Mouse (Mus musculus) embryonic facial prominence, embryonic 12.5 days (tissue): ENCODE measurements around the gene Sugct. TPM values are rescaled to one million over a fixed set of nuclear protein-coding genes. Genes with fewer than 3 reads are reported as not detected.
"Not testable (repeated sequence)": the region's sequence is repeated elsewhere in the genome, so short reads cannot be mapped to it uniquely, and the experiment has no call there.

Experiments
- ATAC-seq: fragments of 200-750 bp; cut with Nextera tagmentation; 2 replicates; pipeline ENCODE4 v1.8.0; 2017; ENCODE audit not compliant: insufficient number of reproducible peaks, insufficient read depth, low FRiP score, low TSS enrichment
- H3K27ac ChIP-seq: fragments of 300-500 bp; sonication (generic); 2 replicates; pipeline ENCODE4 v1.5.1; 2016; ENCODE audit warnings: mild to moderate bottlenecking
- H3K27me3 ChIP-seq: fragments of 300-500 bp; sonication (generic); 2 replicates; pipeline ENCODE4 v1.6.1; 2016; ENCODE audit warnings: mild to moderate bottlenecking, moderate library complexity
- H3K36me3 ChIP-seq: fragments of 300-500 bp; sonication (generic); 2 replicates; pipeline ENCODE4 v1.6.1; 2016; ENCODE audit warnings: mild to moderate bottlenecking
- H3K4me1 ChIP-seq: fragments of 300-500 bp; sonication (generic); 2 replicates; pipeline ENCODE4 v1.6.1; 2016
- H3K4me2 ChIP-seq: fragments of 300-500 bp; sonication (generic); replicated peaks from 2 replicates; pipeline ENCODE4 v1.6.1; 2016; ENCODE audit warnings: mild to moderate bottlenecking, moderate library complexity
- H3K4me3 ChIP-seq: fragments of 300-500 bp; sonication (generic); 2 replicates; pipeline ENCODE4 v1.5.1; 2016; ENCODE audit warnings: mild to moderate bottlenecking
- H3K9ac ChIP-seq: fragments of 300-500 bp; sonication (generic); 2 replicates; pipeline ENCODE4 v1.6.1; 2016; ENCODE audit warnings: mild to moderate bottlenecking, moderate library complexity
- H3K9me3 ChIP-seq: fragments of 300-500 bp; sonication (generic); 2 replicates; pipeline ENCODE4 v1.6.1; 2016; ENCODE audit warnings: mild to moderate bottlenecking, moderate library complexity
- WGBS: fragments of 180-500 bp; shearing (Covaris S2); methylation state at CpG from one replicate; pipeline ENCODE4 v1.1.7; 2016; 5-methylcytosine and 5-hydroxymethylcytosine counted together
- polyA plus RNA-seq: library from polyadenylated mRNA; unstranded; fragments of >200 nt; fragmentation: Nextera tagmentation; extraction: Ambion mirVana; gene quantifications from 2 replicates; pipeline ENCODE4 v1.2.1, GENCODE M21; 2016

Gene Sugct
- polyA plus RNA-seq, 1 experiment from 2014 or later, result 5.3 TPM

- Histone ChIP-seq H3K9ac (no peak overlapping the region), H3K4me3 (no peak overlapping the region), H3K27me3 (no peaks in the 10 kb centered on the region), H3K4me1 (no peaks in the 10 kb centered on the region), H3K36me3 (no peaks in the 10 kb centered on the region), H3K4me2 (no peak overlapping the region), H3K27ac (no peak overlapping the region), H3K9me3 (no peaks in the 10 kb centered on the region)
- WGBS, result 45% methylated on average over 3 of the region's 3 CpGs
- ATAC-seq, result no peak
Observed at GRCm38 (mm10) chr13:17585267-17585913, 110.0 kb downstream of the Sugct start.

- Histone ChIP-seq H3K27ac (no peak overlapping the region), H3K4me3 (no peak overlapping the region), H3K4me2 (no peak overlapping the region), H3K27me3 (no peaks in the 10 kb centered on the region), H3K9ac (no peak overlapping the region), H3K9me3 (no peaks in the 10 kb centered on the region), H3K4me1 (no peaks in the 10 kb centered on the region), H3K36me3 (no peaks in the 10 kb centered on the region)
- no peak for ATAC-seq
Observed at GRCm38 (mm10) chr13:17584804-17585203, 110.5 kb downstream of the Sugct start.

- 0 out of 2 replicates have a peak, but pooled peaks have one; percentile 69 for ATAC-seq
- no peak overlapping the region for H3K9ac ChIP-seq
Observed at GRCm38 (mm10) chr13:17581684-17582083, 113.7 kb downstream of the Sugct start.

GRCm38 (mm10) chr13:17559357-17559756, 136.0 kb downstream of the Sugct start:
- Histone ChIP-seq H3K9me3 (no peaks in the 10 kb centered on the region), H3K4me1 (no peaks in the 10 kb centered on the region), H3K27me3 (no peaks in the 10 kb centered on the region), H3K9ac (no peak overlapping the region), H3K27ac (no peak overlapping the region), H3K36me3 (no peaks in the 10 kb centered on the region), H3K4me2 (no peak overlapping the region), H3K4me3 (no peak overlapping the region)
- ATAC-seq, result no peak
- WGBS, result 79% methylated on average over 3 of the region's 3 CpGs

More at GRCm38 (mm10) chr13:17581684-17582083, 113.7 kb downstream of the Sugct start:
- Histone ChIP-seq H3K4me2 (no peak overlapping the region), H3K27ac (no peak overlapping the region), H3K36me3 (no peaks in the 10 kb centered on the region), H3K4me1 (no peaks in the 10 kb centered on the region), H3K9me3 (no peaks in the 10 kb centered on the region), H3K4me3 (no peak overlapping the region), H3K27me3 (no peaks in the 10 kb centered on the region)
- WGBS, result 9% methylated on average over 2 of the region's 2 CpGs

GRCm38 (mm10) chr13:17536341-17536740, 159.0 kb downstream of the Sugct start:
- no peak for ATAC-seq
- H3K4me3 ChIP-seq, result no peak overlapping the region
- H3K9ac ChIP-seq, result no peak overlapping the region
- H3K27me3 ChIP-seq, result no peaks in the 10 kb centered on the region
- H3K27ac ChIP-seq, result no peak overlapping the region
- WGBS, result 51% methylated on average over 1 of the region's 1 CpGs
- H3K9me3 ChIP-seq, result no peaks in the 10 kb centered on the region
- no peak overlapping the region for H3K4me2 ChIP-seq
- no peaks in the 10 kb centered on the region for H3K36me3 ChIP-seq
- no peaks in the 10 kb centered on the region for H3K4me1 ChIP-seq

- ATAC-seq, result no peak
- H3K27ac ChIP-seq, result no peak overlapping the region
- WGBS, result 66% methylated on average over 4 of the region's 4 CpGs
- no peak overlapping the region for H3K9ac ChIP-seq
- H3K4me1 ChIP-seq, result no peaks in the 10 kb centered on the region
- H3K4me3 ChIP-seq, result no peak overlapping the region
- no peaks in the 10 kb centered on the region for H3K27me3 ChIP-seq
- no peaks in the 10 kb centered on the region for H3K36me3 ChIP-seq
- H3K9me3 ChIP-seq, result no peaks in the 10 kb centered on the region
- H3K4me2 ChIP-seq, result no peak overlapping the region
Observed at GRCm38 (mm10) chr13:17534871-17535270, 160.5 kb downstream of the Sugct start.

GRCm38 (mm10) chr13:17534469-17534868, 160.9 kb downstream of the Sugct start:
- 66% methylated on average over 4 of the region's 4 CpGs for WGBS
- no peak overlapping the region for H3K4me2 ChIP-seq
- no peaks in the 10 kb centered on the region for H3K27me3 ChIP-seq
- H3K9me3 ChIP-seq, result no peaks in the 10 kb centered on the region
- no peak overlapping the region for H3K9ac ChIP-seq
- no peak overlapping the region for H3K27ac ChIP-seq
- H3K4me3 ChIP-seq, result no peak overlapping the region
- H3K36me3 ChIP-seq, result no peaks in the 10 kb centered on the region
- no peaks in the 10 kb centered on the region for H3K4me1 ChIP-seq
- no peak for ATAC-seq

- Histone ChIP-seq H3K27me3 (no peaks in the 10 kb centered on the region), H3K4me2 (no peak overlapping the region), H3K9ac (no peak overlapping the region), H3K9me3 (no peaks in the 10 kb centered on the region), H3K4me3 (no peak overlapping the region), H3K27ac (no peak overlapping the region), H3K36me3 (no peaks in the 10 kb centered on the region), H3K4me1 (no peaks in the 10 kb centered on the region)
- WGBS, result 79% methylated on average over 4 of the region's 4 CpGs
- no peak for ATAC-seq
Observed at GRCm38 (mm10) chr13:17511184-17511778, 184.1 kb downstream of the Sugct start.

- Histone ChIP-seq H3K4me3 (no peak overlapping the region), H3K9ac (no peak overlapping the region)
- 74% methylated on average over 1 of the region's 1 CpGs for WGBS
Observed at GRCm38 (mm10) chr13:17494936-17495335, 200.4 kb downstream of the Sugct start.

GRCm38 (mm10) chr13:17494056-17494574, 201.2 kb downstream of the Sugct start:
- H3K36me3 ChIP-seq, result no peaks in the 10 kb centered on the region

More at GRCm38 (mm10) chr13:17494936-17495335, 200.4 kb downstream of the Sugct start:
- no peaks in the 10 kb centered on the region for H3K27me3 ChIP-seq
- no peak overlapping the region for H3K27ac ChIP-seq
- H3K4me1 ChIP-seq, result no peaks in the 10 kb centered on the region
- no peak overlapping the region for H3K4me2 ChIP-seq
- no peaks in the 10 kb centered on the region for H3K9me3 ChIP-seq
- H3K36me3 ChIP-seq, result no peaks in the 10 kb centered on the region
- ATAC-seq, result no peak

GRCm38 (mm10) chr13:17457981-17458380, 237.4 kb downstream of the Sugct start:
- ATAC-seq, H3K9ac ChIP-seq, H3K9me3 ChIP-seq, H3K27me3 ChIP-seq, H3K4me3 ChIP-seq, H3K4me2 ChIP-seq, H3K4me1 ChIP-seq, H3K27ac ChIP-seq, H3K36me3 ChIP-seq: not testable (repeated sequence)
- WGBS, result 48% methylated on average over 1 of the region's 1 CpGs

More at GRCm38 (mm10) chr13:17494056-17494574, 201.2 kb downstream of the Sugct start:
- no peaks in the 10 kb centered on the region for H3K4me1 ChIP-seq
- no peaks in the 10 kb centered on the region for H3K9me3 ChIP-seq
- 70% methylated on average over 5 of the region's 5 CpGs for WGBS
- H3K27me3 ChIP-seq, result no peaks in the 10 kb centered on the region
- no peak for ATAC-seq
- no peak overlapping the region for H3K4me3 ChIP-seq
- H3K9ac ChIP-seq, result no peak overlapping the region
- no peak overlapping the region for H3K4me2 ChIP-seq
- no peak overlapping the region for H3K27ac ChIP-seq
